Mouse (Mus musculus) midbrain, embryonic 16.5 days (tissue): ENCODE data around the gene Ccdc184. TPM values are rescaled to one million over a fixed set of nuclear protein-coding genes. Genes with fewer than 3 reads are reported as not detected.

Source experiments
- polyA plus RNA-seq: library from polyadenylated mRNA; unstranded; fragments of >200 nt; fragmentation: Nextera tagmentation; extraction: Ambion mirVana; gene quantifications from 2 replicates; pipeline ENCODE4 v1.2.1, GENCODE M21; 2015

Ccdc184 gene
- polyA plus RNA-seq, 1 experiment from 2014 or later: 146 TPM

Other genes with a start within 250 kb of the Ccdc184 start
- gene Tmem106c, start 203.0 kb upstream of the Ccdc184 start, polyA plus RNA-seq: 52.5 and 57.2 TPM in 2 replicates
- 22.6 and 34.8 TPM in 2 replicates for gene Col2a1, start 162.5 kb upstream of the Ccdc184 start, polyA plus RNA-seq
- gene Pfkm, start 74.6 kb upstream of the Ccdc184 start, polyA plus RNA-seq: 93.9 and 102 TPM in 2 replicates
- 20.8 and 25.3 TPM in 2 replicates for gene Senp1, start 73.4 kb upstream of the Ccdc184 start, polyA plus RNA-seq
- 60.2 and 63.5 TPM in 2 replicates for gene Asb8, start 1.5 kb upstream of the Ccdc184 start, polyA plus RNA-seq
- gene Olfr288, start 28.4 kb downstream of the Ccdc184 start, polyA plus RNA-seq: not detected in 2 replicates
- gene Gm44579, start 53.8 kb downstream of the Ccdc184 start, polyA plus RNA-seq: not detected in 2 replicates
- gene Olfr287, start 53.9 kb downstream of the Ccdc184 start, polyA plus RNA-seq: 0.16 and 0.20 TPM in 2 replicates
- gene Olfr286, start 67.3 kb downstream of the Ccdc184 start, polyA plus RNA-seq: not detected in 2 replicates
- not detected in 2 replicates for gene H1fnt, start 90.1 kb downstream of the Ccdc184 start, polyA plus RNA-seq
- 13.3 and 14.4 TPM in 2 replicates for gene Zfp641, start 129.0 kb downstream of the Ccdc184 start, polyA plus RNA-seq
- gene Olfr285, start 150.2 kb downstream of the Ccdc184 start, polyA plus RNA-seq: not detected in 2 replicates
- not detected in 2 replicates for gene Olfr284, start 173.8 kb downstream of the Ccdc184 start, polyA plus RNA-seq
- gene Olfr283, start 213.8 kb downstream of the Ccdc184 start, polyA plus RNA-seq: not detected in 2 replicates